Mouse (Mus musculus): Measurements from ENCODE around the gene Calhm1. TPM values are rescaled to one million over a fixed set of nuclear protein-coding genes. Genes with fewer than 3 reads are reported as not detected.
A peak's percentile ranks its signal among the peaks of the same experiment; 100 is the strongest.

Gene Calhm1
- polyA plus RNA-seq (2012; rRNA removed) = not detected in 2 replicates

DNA sequence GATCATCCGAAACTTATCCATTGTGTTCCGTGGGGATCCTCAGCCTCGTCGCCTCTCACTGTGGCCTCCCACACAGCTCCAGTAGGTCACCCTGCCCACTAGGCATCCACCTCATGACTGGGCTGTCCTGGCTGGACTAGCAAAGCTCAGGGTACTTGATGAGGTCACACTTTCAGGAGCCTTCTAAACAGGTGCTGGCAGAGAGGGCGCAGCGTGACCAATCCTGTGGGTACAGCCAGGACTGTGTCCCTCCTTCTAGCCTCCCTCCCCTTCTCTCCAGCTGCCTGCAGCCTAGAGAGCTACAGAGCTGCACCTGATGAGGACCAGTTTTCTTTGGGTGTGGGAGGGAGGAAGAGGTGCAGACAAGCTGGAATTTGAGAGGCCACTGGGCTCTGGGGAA lies at the start of gene Calhm1:
TSS of gene Calhm1 (minus strand) at position 101 of the 400 bp plus-strand sequence.
- no peak for DNase-seq (ENCODE audit: extremely low spot score in 1 of 2, low spot score in 1 of 2)

GRCm38 (mm10) chr19:47192158-47192557 lies 48.1 kb upstream of the Calhm1 start:
- no peak for DNase-seq (ENCODE audit: extremely low spot score in 1 of 2, low spot score in 1 of 2)

DNA sequence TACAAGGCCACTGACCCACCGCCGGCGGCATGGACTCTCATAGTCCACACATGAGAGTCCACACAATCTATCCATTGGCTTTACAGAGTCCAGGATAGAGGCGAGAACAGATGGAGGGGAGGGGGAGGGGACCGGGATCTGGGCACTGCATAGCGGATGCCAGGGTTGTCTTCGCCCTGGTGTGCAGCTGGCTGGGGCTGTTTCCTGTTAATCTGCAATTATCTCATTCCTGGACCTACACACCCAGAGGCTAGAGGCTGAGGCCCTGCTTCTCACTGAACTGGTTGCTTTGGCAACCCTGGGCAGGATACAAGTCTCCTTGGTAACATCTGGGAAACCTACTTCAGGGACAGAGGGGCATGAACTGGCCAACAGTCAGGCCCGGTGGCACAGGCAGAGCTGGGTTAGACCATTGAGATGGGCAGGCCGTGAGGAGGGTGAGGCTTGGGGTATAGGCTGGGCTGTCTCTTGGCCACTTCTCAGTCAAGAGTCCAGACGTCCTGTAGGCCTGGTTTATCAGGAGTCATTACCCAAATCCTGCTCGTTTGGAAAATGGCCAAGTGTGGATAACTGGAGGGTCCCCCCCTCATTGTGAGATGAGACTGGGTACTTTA lies 44.6 kb upstream of the Calhm1 start:
- no peak for DNase-seq (ENCODE audit: extremely low spot score in 1 of 2, low spot score in 1 of 2)

DNA sequence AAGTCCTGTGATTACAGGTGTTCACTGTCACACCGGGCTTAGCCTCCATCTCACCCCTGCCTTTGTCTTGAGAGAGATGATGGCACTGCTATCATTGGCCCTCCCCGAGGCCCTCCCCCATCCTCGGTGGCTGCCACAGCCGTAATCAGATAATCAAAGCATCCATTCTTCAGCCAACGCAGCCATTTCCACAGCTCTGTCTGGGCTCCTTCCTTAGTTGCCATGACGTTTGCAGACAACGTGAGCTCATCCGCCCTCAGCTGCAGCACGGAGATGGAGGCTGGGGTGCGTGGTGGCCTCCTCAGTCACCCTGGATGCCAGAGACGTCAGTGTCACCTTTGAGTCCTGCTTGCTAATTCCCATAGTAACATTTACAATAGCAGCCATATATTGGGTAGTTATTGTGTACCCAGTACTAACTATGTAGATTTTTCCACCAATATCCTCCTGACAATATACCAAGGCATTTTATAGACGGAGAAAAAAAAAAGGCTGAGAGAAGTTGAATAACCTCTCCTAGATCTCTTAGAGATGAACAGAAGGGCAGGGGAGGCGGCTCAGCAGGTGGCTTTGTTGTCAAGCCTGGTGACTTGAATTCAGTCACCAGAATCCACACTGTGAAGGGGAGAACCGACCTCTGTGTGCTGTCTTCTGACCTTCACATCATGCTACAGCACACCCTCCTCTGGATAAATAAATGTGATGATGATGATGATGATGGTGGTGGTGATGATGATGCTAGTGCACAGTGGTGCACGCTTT lies 42.6 kb upstream of the Calhm1 start:
- DNase-seq (ENCODE audit: extremely low spot score in 1 of 2, low spot score in 1 of 2) = peak in 1 of 2 experiments; percentile 56

DNA sequence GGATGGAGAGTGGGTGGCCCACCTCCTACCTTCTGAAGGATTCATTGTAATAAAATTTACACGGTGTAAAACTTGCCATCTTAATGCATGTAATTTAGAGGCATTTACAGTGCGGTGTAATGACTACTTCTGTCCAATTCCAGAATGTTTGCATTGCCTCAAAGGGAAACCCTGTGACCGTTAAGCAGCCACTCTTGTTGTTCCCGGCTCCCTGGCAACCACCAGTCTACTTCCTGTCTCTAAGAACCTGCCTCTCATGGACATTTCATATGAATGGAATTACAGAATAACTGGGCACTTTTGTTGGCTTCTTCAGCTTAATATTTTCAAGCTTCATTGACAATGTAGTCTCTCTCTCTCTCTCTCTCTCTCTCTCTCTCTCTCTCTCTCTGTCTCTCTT lies 40.7 kb upstream of the Calhm1 start:
- no peak for DNase-seq (ENCODE audit: extremely low spot score in 1 of 2, low spot score in 1 of 2)

DNA sequence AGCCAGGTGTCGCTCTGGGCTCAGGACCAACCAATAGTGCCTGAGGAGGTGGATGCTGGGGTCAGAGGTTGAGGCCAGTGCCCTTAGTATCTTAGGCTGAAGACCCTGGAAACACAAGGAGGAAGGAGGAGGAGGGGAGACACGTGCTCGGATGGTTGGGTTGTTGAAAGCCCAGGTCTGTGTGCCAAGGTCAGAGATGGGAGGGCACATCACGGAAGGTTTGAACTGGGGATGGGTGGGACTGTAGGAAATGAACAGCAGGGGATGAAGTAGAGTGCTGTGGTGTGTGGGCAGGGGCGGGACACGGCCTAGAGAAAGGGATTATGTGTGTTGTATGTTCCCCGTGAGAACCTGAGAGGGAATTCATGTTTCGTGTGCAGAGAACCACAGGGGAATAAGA lies 40.2 kb upstream of the Calhm1 start:
- no peak for DNase-seq (ENCODE audit: extremely low spot score in 1 of 2, low spot score in 1 of 2)

- no peak for DNase-seq (ENCODE audit: extremely low spot score in 1 of 2, low spot score in 1 of 2)
These were observed 36.0 kb upstream of the Calhm1 start for GRCm38 (mm10) chr19:47180011-47180410.

DNA sequence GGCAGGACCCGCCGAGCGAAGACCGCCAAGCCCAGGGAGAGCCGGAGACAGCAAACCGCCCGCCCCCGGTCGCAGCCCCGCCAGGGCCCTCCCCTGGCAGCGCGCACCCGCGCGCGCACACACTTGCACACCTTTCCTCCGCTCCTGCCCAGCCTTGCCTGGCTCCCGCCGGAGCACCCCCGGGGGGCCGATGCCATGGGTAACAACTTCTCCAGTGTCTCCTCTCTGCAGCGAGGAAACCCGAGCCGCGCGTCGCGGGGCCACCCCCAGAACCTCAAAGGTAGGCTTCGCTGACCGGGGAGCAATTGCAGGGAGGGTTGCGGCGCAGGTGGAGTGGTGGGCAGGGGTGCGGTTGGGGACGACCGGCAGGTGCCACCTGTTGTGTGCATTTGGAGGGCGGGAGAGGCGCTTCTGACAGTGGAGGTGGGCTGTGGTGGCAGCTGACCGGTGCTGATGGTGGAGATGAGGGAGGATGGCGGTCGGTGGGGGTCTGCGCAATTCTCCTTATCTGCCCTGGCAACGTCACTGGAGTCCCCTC lies 35.3 kb upstream of the Calhm1 start:
- DNase-seq (ENCODE audit: extremely low spot score in 1 of 2, low spot score in 1 of 2) = peak in 1 of 2 experiments; percentile 41

GRCm38 (mm10) chr19:47178431-47179271 lies 34.6 kb upstream of the Calhm1 start, which contains the start of gene Neurl1a:
TSS of gene Neurl1a (plus strand) at chr19:47178820.
- peak in 1 of 2 experiments; percentile 64 for DNase-seq (ENCODE audit: extremely low spot score in 1 of 2, low spot score in 1 of 2)

GRCm38 (mm10) chr19:47178001-47178400 lies 33.9 kb upstream of the Calhm1 start:
- DNase-seq (ENCODE audit: extremely low spot score in 1 of 2, low spot score in 1 of 2) = peak in 1 of 2 experiments; percentile 57

DNA sequence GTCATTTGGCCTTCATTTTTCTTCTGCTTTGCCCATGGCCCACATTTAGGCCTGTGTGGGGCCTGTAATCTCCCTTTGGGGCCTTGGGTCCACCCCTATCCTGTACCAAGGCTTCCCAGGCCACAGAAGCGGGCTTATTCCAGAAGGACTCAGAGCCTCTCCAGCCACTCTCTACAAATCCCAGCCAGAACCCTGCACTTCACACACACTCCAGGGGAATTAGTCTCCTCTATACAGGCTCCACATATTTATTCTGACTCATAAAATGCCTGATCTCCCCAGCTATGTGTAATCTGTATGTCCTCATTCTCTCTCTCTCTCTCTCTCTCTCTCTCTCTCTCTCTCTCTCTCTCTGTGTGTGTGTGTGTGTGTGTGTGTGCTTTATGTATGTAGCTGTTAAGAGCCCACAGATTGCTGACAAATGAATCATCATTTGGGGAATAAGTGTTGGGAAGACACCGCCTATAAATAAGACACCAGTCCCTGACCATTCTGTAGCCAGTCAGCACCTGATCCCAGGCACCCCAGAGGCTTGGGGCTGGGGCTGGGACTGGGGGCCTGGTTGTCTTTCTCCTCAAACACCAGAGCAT lies 33.0 kb upstream of the Calhm1 start:
- no peak for DNase-seq (ENCODE audit: extremely low spot score in 1 of 2, low spot score in 1 of 2)

DNA sequence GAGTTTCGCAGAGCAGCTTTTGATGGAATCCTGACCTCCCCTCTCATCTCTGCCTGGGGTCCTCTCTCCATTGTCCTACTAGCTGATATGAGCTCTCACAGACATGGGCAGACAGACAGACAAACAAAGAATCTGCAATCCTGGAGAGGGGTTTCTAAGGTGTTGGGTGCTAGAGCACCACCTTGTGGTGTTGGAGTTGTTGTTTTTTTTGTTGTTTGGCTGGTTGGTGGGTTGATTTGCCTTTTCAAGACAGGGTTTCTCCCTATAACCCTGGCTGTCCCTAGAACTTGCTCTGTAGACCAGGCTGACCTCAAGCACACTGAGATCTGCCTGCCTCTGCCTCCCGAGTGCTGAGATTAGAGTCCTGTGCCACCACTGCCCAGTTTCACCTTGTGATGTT lies 31.4 kb upstream of the Calhm1 start:
- DNase-seq (ENCODE audit: extremely low spot score in 1 of 2, low spot score in 1 of 2) = no peak

DNA sequence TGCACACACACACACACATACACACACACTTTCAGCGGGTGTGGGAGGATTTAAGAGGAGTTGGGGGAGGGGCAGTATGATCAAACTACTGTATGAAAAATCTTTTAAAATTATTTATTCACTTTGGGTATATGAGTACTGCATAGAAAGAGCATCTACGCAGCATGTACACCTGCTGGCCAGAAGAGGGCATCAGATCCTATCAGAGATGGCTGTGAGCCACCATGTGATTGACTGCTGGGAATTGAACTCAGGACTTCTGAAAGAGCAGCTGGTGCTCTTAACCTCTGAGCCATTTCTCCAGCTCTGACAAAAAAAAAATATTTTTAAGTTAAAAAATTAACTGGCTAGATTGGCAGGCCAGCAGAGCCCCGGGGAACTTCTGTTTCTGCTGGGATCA lies 30.5 kb upstream of the Calhm1 start:
- DNase-seq (ENCODE audit: extremely low spot score in 1 of 2, low spot score in 1 of 2) = peak in 1 of 2 experiments; percentile 52

- peak; percentile 72 to 96 for DNase-seq (ENCODE audit: extremely low spot score in 1 of 2, low spot score in 1 of 2)
These were observed 24.8 kb upstream of the Calhm1 start for GRCm38 (mm10) chr19:47168793-47169412.

GRCm38 (mm10) chr19:47168223-47168622 lies 24.2 kb upstream of the Calhm1 start:
- DNase-seq (ENCODE audit: extremely low spot score in 1 of 2, low spot score in 1 of 2) = peak in 1 of 2 experiments; percentile 56

- DNase-seq (ENCODE audit: extremely low spot score in 1 of 2, low spot score in 1 of 2) = no peak
These were observed 23.7 kb upstream of the Calhm1 start for GRCm38 (mm10) chr19:47167617-47168214.

DNA sequence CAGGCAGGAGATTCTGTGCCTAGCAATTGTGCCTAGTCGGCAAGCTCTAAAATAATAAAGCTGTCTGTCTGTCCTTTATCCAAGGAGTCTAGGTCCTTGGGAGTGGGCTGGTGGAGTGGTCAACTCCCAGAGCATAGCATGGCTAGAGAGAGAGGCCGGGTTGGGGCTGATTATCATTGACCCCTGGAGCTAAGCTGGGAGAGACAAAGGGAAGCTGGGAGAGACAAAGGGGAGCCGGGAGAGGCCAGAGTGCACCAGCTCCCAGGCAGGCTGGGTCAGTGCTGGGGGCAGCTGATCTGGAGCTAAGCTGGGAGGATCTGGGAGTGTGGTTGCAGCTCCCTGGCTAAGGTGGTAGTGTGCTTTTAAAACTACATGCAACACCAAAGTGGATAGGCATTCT lies 22.7 kb upstream of the Calhm1 start:
- no peak for DNase-seq (ENCODE audit: extremely low spot score in 1 of 2, low spot score in 1 of 2)

DNA sequence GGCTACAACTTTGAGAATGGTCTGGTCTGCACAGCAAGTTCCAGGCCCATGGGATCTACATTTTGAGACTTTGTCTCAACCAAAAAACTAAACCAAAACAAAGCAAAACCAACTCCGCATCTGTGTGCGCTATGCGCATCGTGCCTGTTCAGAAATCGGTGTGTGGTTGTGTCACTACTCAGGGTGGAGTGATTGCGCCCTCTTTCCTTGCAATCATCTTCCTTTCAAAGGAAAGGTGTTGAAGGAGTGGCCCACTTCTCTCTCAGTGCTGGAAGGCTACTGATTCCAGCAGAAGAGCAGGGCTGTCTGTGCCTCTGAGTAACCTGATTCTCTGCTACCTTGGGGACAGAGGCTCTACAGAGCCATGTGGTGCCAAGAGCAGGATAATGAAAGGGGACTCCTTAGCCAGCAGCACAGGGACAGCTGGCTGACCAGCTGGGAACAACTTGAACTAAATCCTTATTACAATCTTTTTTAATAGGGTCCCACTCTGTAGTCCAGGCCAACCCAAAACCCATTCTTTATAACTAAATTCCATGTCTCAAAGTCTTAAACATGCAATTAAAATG lies 19.2 kb upstream of the Calhm1 start:
- no peak for DNase-seq (ENCODE audit: extremely low spot score in 1 of 2, low spot score in 1 of 2)

DNA sequence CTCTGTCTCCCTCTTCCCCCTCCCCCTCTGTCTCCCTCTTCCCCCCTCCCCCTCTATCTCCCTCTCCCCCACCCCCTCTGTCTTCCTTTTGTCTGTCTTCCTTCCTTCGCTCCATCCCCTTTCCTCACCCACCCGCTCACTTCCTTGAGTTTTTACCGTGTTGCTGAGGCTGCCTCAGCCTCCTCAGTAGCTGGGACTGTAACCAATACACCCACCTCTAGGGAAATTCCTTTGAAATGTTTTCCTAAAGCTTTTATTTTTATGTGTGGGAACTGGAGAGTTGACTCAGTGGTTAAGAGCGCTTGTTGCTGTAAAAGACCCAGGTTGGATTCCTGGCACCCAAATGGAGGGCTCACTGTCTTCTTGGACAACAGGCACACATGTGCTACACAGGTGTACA lies 17.6 kb upstream of the Calhm1 start:
- DNase-seq (ENCODE audit: extremely low spot score in 1 of 2, low spot score in 1 of 2) = peak in 1 of 2 experiments; percentile 41
